Mouse (Mus musculus): ENCODE measurements around the gene Agtrap. TPM values are rescaled to one million over a fixed set of nuclear protein-coding genes. Genes with fewer than 3 reads are reported as not detected.

The Agtrap gene
- polyA plus RNA-seq, 1 experiment from 2014 or later = 7.0 TPM

- 3% methylated on average over 15 of the region's 15 CpGs for WGBS
- Histone ChIP-seq H3K27ac (replicated peaks; ENCODE audit: low read depth, low read length) (no peak overlapping the region), H3K9me3 (replicated peaks; ENCODE audit: control insufficient read depth, low read length) (no peaks in the 10 kb centered on the region; the same call in 1 of the 2 replicates), H3K9ac (replicated peaks; ENCODE audit: low read length) (peak overlapping the region; percentile 41), H3K4me3 (ENCODE audit: low read depth, low read length) (no peak overlapping the region), H3K4me1 (ENCODE audit: control insufficient read depth, insufficient read depth, low read length) (no peaks in the 10 kb centered on the region), H3K27me3 (ENCODE audit: control insufficient read depth, insufficient read depth, low read length) (no peaks in the 10 kb centered on the region), H3K4me2 (ENCODE audit: low read depth, low read length) (no peak overlapping the region), H3K36me3 (replicated peaks; ENCODE audit: control insufficient read depth, insufficient read depth, low read depth, low read length) (no peaks in the 10 kb centered on the region)
- DNase-seq (ENCODE audit: low spot score) (peak; percentile 72), ATAC-seq (replicated peaks; ENCODE audit: insufficient number of reproducible peaks, low FRiP score, low TSS enrichment, low read depth) (0 out of 2 replicates have a peak, but pooled peaks have one; percentile 10)
Measured at GRCm38 (mm10) chr4:148115467-148115866, 27.6 kb upstream of the Agtrap start.

DNA sequence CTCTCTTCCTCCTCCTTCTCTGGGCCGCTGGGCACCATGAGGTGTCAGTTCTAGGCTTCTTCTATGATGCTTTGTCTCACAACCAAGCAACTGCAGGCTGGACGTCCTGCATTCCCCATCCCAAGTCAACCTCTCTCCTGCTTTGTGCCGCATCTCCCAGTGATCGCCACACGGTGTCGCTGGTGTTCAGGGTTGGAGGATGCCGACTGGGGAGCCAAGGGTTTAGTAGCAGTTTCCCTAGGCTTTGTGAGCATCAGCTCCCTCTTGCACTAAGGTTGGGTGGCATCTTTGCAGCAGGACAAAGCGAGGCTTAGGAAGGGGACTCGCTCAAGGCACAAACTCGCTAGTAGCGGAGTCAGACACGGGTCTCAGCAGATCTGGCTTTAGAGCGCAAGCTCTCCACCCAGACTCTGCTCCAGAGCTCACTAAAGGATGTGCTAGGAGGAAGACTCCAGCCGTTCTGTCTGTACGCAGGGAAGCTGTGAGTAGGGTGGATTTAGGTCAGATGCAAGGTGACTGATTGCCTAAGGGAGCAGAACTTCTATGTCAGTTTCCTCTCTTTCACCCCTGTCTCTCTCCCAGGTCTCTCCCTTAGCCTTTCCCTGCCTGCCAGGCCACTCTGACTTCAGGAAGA, 27.0 kb upstream of the Agtrap start:
- peak overlapping the region; percentile 44 for H3K9ac ChIP-seq (replicated peaks; ENCODE audit: low read length)
- 2% methylated on average over 15 of the region's 15 CpGs for WGBS
- peak; percentile 63 for ATAC-seq (replicated peaks; ENCODE audit: insufficient number of reproducible peaks, low FRiP score, low TSS enrichment, low read depth)
- no peak overlapping the region for H3K27ac ChIP-seq (replicated peaks; ENCODE audit: low read depth, low read length)
- no peaks in the 10 kb centered on the region for H3K4me1 ChIP-seq (ENCODE audit: control insufficient read depth, insufficient read depth, low read length)
- DNase-seq (ENCODE audit: low spot score) = peak; percentile 91
- no peaks in the 10 kb centered on the region for H3K36me3 ChIP-seq (replicated peaks; ENCODE audit: control insufficient read depth, insufficient read depth, low read depth, low read length)
- H3K4me2 ChIP-seq (ENCODE audit: low read depth, low read length) = no peak overlapping the region
- no peak overlapping the region for H3K4me3 ChIP-seq (ENCODE audit: low read depth, low read length)
- no peaks in the 10 kb centered on the region for H3K27me3 ChIP-seq (ENCODE audit: control insufficient read depth, insufficient read depth, low read length)
- H3K9me3 ChIP-seq (replicated peaks; ENCODE audit: control insufficient read depth, low read length) = no peaks in the 10 kb centered on the region; the same call in 1 of the 2 replicates

- Histone ChIP-seq H3K4me1 (ENCODE audit: control insufficient read depth, insufficient read depth, low read length) (no peaks in the 10 kb centered on the region), H3K9ac (replicated peaks; ENCODE audit: low read length) (no peak overlapping the region), H3K27ac (replicated peaks; ENCODE audit: low read depth, low read length) (no peak overlapping the region), H3K27me3 (ENCODE audit: control insufficient read depth, insufficient read depth, low read length) (no peaks in the 10 kb centered on the region), H3K9me3 (replicated peaks; ENCODE audit: control insufficient read depth, low read length) (no peaks in the 10 kb centered on the region; the same call in 1 of the 2 replicates), H3K4me2 (ENCODE audit: low read depth, low read length) (no peak overlapping the region), H3K36me3 (replicated peaks; ENCODE audit: control insufficient read depth, insufficient read depth, low read depth, low read length) (no peaks in the 10 kb centered on the region), H3K4me3 (ENCODE audit: low read depth, low read length) (no peak overlapping the region)
- ATAC-seq (replicated peaks; ENCODE audit: insufficient number of reproducible peaks, low FRiP score, low TSS enrichment, low read depth) = no peak
- WGBS = 81% methylated on average over 12 of the region's 12 CpGs
- DNase-seq (ENCODE audit: low spot score) = no peak
Measured at GRCm38 (mm10) chr4:148112519-148112918, 24.7 kb upstream of the Agtrap start.

- no peaks in the 10 kb centered on the region for H3K4me1 ChIP-seq (ENCODE audit: control insufficient read depth, insufficient read depth, low read length)
- H3K4me3 ChIP-seq (ENCODE audit: low read depth, low read length) = no peak overlapping the region
- DNase-seq (ENCODE audit: low spot score) (no peak), ATAC-seq (replicated peaks; ENCODE audit: insufficient number of reproducible peaks, low FRiP score, low TSS enrichment, low read depth) (no peak)
- no peak overlapping the region for H3K27ac ChIP-seq (replicated peaks; ENCODE audit: low read depth, low read length)
- no peak overlapping the region for H3K9ac ChIP-seq (replicated peaks; ENCODE audit: low read length)
- H3K4me2 ChIP-seq (ENCODE audit: low read depth, low read length) = no peak overlapping the region
- 80% methylated on average over 5 of the region's 5 CpGs for WGBS
- H3K27me3 ChIP-seq (ENCODE audit: control insufficient read depth, insufficient read depth, low read length) = no peaks in the 10 kb centered on the region
- no peaks in the 10 kb centered on the region for H3K9me3 ChIP-seq (replicated peaks; ENCODE audit: control insufficient read depth, low read length)
- no peaks in the 10 kb centered on the region for H3K36me3 ChIP-seq (replicated peaks; ENCODE audit: control insufficient read depth, insufficient read depth, low read depth, low read length)
Measured at GRCm38 (mm10) chr4:148109215-148109614, 21.4 kb upstream of the Agtrap start.

DNA sequence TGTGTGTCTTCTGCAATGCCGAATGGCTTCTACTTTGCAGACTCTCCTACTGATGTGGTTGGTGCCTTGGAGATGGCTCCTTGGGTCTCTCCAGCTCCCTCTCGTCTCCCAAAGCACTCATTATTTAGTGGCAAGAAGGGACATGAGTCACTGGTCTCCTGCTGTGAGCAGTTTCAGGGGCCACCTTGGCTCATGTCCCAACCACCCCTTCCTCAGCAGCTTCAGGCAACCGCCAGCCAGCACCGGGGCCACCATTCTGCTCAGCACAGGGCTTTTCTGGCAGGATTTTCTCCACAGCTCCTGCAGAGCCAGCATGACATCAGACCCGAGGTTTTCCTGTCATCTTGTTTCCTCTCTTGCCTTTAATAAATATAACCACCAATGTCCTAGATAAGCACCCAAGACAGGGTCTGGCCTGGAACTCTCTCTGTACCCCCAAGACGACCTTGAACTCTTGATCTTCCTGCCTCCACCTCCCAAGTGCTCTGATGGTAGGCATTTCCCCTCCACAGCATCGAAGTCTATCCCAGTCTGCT, 20.8 kb upstream of the Agtrap start:
- Histone ChIP-seq H3K4me2 (ENCODE audit: low read depth, low read length) (no peak overlapping the region), H3K27ac (replicated peaks; ENCODE audit: low read depth, low read length) (no peak overlapping the region)
- 74% methylated on average over 7 of the region's 7 CpGs for WGBS

GRCm38 (mm10) chr4:148107621-148108291, 19.9 kb upstream of the Agtrap start:
- Histone ChIP-seq H3K9me3 (replicated peaks; ENCODE audit: control insufficient read depth, low read length) (no peaks in the 10 kb centered on the region), H3K4me3 (ENCODE audit: low read depth, low read length) (no peak overlapping the region), H3K27ac (replicated peaks; ENCODE audit: low read depth, low read length) (no peak overlapping the region), H3K36me3 (replicated peaks; ENCODE audit: control insufficient read depth, insufficient read depth, low read depth, low read length) (no peaks in the 10 kb centered on the region), H3K9ac (replicated peaks; ENCODE audit: low read length) (no peak overlapping the region), H3K27me3 (ENCODE audit: control insufficient read depth, insufficient read depth, low read length) (no peaks in the 10 kb centered on the region), H3K4me2 (ENCODE audit: low read depth, low read length) (no peak overlapping the region), H3K4me1 (ENCODE audit: control insufficient read depth, insufficient read depth, low read length) (no peaks in the 10 kb centered on the region)
- DNase-seq (ENCODE audit: low spot score) (no peak), ATAC-seq (replicated peaks; ENCODE audit: insufficient number of reproducible peaks, low FRiP score, low TSS enrichment, low read depth) (peak; percentile 66)
- 66% methylated on average over 22 of the region's 22 CpGs for WGBS

More for the DNA sequence above, 20.8 kb upstream of the Agtrap start:
- H3K36me3 ChIP-seq (replicated peaks; ENCODE audit: control insufficient read depth, insufficient read depth, low read depth, low read length) = no peaks in the 10 kb centered on the region
- ATAC-seq (replicated peaks; ENCODE audit: insufficient number of reproducible peaks, low FRiP score, low TSS enrichment, low read depth) = no peak
- DNase-seq (ENCODE audit: low spot score) = no peak
- H3K4me1 ChIP-seq (ENCODE audit: control insufficient read depth, insufficient read depth, low read length) = no peaks in the 10 kb centered on the region
- H3K9me3 ChIP-seq (replicated peaks; ENCODE audit: control insufficient read depth, low read length) = no peaks in the 10 kb centered on the region
- H3K9ac ChIP-seq (replicated peaks; ENCODE audit: low read length) = no peak overlapping the region
- no peak overlapping the region for H3K4me3 ChIP-seq (ENCODE audit: low read depth, low read length)
- H3K27me3 ChIP-seq (ENCODE audit: control insufficient read depth, insufficient read depth, low read length) = no peaks in the 10 kb centered on the region

DNA sequence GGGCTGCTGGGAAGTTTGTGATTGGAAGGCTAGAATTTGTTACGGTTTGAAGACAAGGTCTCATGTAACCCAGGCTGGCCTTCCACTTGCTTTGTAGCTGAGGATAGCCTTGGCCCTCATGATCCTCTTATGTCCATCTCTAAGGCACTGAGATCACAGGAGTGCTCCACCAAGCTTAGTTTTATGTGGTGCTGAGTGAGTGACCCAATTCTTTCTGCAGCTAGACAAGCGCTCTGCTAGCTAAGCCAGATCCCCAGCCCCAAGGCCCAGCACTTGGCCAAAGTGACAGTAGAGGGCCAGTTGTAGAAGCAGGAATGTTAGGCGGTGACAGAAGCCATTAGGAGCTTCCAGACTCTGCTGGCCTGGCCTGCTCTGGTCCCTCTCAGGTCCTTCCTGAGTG, 16.3 kb upstream of the Agtrap start:
- ATAC-seq (replicated peaks; ENCODE audit: insufficient number of reproducible peaks, low FRiP score, low TSS enrichment, low read depth) (no peak), DNase-seq (ENCODE audit: low spot score) (no peak)
- H3K9me3 ChIP-seq (replicated peaks; ENCODE audit: control insufficient read depth, low read length) = no peaks in the 10 kb centered on the region
- no peaks in the 10 kb centered on the region for H3K27me3 ChIP-seq (ENCODE audit: control insufficient read depth, insufficient read depth, low read length)
- no peak overlapping the region for H3K9ac ChIP-seq (replicated peaks; ENCODE audit: low read length)
- H3K36me3 ChIP-seq (replicated peaks; ENCODE audit: control insufficient read depth, insufficient read depth, low read depth, low read length) = no peaks in the 10 kb centered on the region
- H3K4me1 ChIP-seq (ENCODE audit: control insufficient read depth, insufficient read depth, low read length) = no peaks in the 10 kb centered on the region
- no peak overlapping the region for H3K4me2 ChIP-seq (ENCODE audit: low read depth, low read length)
- H3K4me3 ChIP-seq (ENCODE audit: low read depth, low read length) = no peak overlapping the region
- 85% methylated on average over 3 of the region's 3 CpGs for WGBS
- H3K27ac ChIP-seq (replicated peaks; ENCODE audit: low read depth, low read length) = no peak overlapping the region
